Comparison of ENCODE assay signal across 14 mouse cellular contexts in the genomic region with DNA sequence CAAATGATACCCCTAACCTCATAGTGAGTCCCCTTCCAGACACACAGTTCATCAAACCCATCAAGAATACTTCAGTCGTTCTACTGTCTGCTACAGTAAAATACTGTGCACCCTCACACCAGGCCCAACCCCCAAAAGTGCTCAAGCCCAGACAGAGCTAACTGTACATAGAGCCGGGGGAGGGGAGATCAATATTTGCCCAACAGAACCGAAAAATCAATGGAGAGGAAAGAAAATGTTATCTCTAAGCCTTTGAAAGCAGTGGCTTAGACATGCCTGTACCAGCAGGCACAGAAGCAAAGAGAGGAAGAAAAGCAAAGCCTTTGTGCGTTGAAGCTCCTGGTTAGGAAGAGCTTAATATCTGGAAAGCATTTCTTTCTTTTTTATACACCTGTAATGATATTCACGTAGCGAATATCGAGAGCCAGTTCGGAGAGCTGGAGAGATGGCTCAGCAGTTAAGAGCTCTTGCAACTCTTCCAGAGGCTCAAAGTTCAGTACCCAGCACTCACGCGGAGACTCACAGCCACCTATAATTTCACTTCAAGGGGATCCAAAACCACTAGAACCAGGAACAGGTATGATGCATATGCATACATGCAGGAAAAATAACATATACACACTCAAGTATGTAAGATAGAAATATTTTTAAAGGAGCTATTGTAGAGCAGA.
"Had no signal": no experiment of that assay in that cellular context is flagged by ENCODE, and none has a peak within 500 bp of the region (broad histone marks: within the 10 kb centered on the region; RNA-seq: fewer than 3 reads in every experiment).

No protein-coding gene starts in this region.

- H3K9ac ChIP-seq: limb, embryonic 13.5 days; lung, embryonic 14.5 days; midbrain, embryonic 15.5 days; neural tube, embryonic 13.5 days had no signal

- H3K4me1 ChIP-seq: limb, embryonic 13.5 days; megakaryocyte, embryonic 14.5 days; midbrain, embryonic 15.5 days; neural tube, embryonic 13.5 days had no signal

- H3K4me3 ChIP-seq: limb, embryonic 13.5 days; megakaryocyte, embryonic 14.5 days; midbrain, embryonic 15.5 days; neural tube, embryonic 13.5 days had no signal

- ATAC-seq: intestine, embryonic 16.5 days; midbrain, embryonic 15.5 days had no signal

- H3K36me3 ChIP-seq: limb, embryonic 13.5 days; midbrain, embryonic 15.5 days; neural tube, embryonic 13.5 days had no signal

- H3K27ac ChIP-seq: limb, embryonic 13.5 days; macrophage; midbrain, embryonic 15.5 days; neural tube, embryonic 13.5 days had no signal

- H3K27me3 ChIP-seq: limb, embryonic 13.5 days; megakaryocyte, embryonic 14.5 days; midbrain, embryonic 15.5 days; neural tube, embryonic 13.5 days had no signal

- H3K9me3 ChIP-seq: limb, embryonic 13.5 days; megakaryocyte, embryonic 14.5 days; midbrain, embryonic 15.5 days; neural tube, embryonic 13.5 days had no signal

- H3K4me2 ChIP-seq: limb, embryonic 13.5 days; lung, embryonic 14.5 days; midbrain, embryonic 11.5 days; midbrain, embryonic 15.5 days; neural tube, embryonic 13.5 days had no signal

- DNase-seq: kidney, postnatal 10 days; kidney, postnatal 4 days; left cerebral cortex, postnatal 4 days; lung, embryonic 14.5 days; lung, postnatal 10 days; right cerebral cortex, postnatal 25 days; thymus, postnatal 36 days had no signal
